Mouse (Mus musculus): Measurements from ENCODE around the gene Ulk4.

Gene Ulk4

DNA sequence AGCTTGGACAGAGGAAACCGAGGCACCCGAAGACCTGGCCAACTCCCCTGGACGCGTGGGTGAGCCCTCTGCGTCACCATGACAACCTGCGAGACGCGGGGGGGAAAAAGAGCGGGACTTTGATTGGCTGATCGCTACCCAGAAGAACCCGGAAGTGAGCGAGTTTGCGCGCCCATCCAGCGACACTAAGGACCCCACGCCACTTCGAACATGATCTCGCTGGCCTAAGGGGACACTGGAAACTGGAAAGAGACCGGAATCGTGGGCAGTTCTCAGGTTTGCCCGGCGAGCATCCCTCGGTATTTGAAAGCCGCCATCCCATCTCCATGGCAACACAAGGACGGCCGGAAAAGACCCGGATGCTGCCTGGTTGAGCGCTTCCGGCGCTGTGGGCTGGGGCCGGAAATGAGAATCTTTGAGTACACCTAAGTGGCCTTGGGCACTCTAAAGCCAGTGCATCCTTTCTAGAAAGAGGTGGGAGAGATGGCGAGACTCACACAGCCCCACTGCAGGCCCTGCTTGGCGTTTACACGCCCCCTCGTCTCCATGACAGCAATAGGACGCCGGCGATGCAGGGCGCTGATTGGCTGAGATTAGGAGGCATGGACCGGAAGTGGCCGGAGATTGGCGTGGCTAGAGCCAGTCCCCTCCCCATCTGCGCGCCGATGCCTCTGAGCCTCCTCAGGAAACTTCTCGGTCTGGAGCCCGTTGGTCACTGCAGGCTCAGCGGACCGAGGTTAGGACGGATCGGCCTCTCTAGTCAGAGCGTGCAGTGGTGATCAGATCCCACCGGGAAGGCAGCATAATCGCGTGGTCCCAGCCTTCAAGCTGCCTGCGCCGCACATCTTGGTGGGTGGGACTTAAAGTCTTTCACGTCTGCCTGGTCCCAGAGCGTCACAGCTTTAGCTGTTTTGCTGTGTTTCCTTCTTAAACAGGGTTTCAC lies at the start of gene Ulk4:
Gene Ulk4, minus strand, starts transcription at position 80 of the 943 bp plus-strand sequence.
- DNase-seq (ENCODE audit: low read depth, low spot score): peak; percentile 82

DNA sequence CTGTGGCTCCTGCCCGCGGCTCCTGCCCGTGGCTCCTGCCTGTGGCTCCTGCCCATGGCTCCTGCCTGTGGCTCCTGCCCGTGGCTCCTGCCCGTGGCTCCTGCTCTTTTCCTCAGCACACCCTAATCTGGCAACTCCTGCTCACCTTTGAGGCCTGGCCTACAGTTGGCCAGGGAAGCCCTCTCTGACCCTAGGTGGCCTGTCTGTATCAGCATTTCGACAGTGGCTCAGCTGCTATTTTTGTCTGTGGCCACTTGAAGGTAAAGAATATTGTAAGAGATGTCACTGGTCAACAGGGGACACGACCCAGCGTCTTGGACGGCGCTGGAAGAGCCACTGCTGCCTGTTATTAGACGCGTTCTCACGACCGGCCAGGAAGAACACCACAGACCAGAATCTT lies 45.0 kb upstream of the Ulk4 start:
- DNase-seq (ENCODE audit: low read depth, low spot score): no peak

DNA sequence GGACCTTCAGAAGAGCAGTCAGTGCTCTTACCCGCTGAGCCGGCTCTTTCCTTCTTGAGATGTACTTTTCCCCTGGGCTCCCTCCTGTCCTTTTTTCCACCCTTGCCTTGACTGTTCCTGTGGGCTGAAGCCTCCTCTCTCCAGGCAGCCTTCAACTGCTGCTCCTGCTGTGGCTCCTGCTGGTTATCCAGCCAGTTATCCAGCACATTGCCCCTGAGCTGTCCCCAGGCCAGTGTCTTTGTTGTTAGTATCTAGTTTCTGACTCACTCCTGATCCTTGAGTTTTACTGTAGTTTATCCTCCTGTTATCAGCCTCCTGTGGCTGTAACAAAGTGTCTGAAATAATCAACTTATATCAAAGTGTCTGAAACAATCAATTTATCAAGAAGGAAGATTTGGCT lies 44.1 kb upstream of the Ulk4 start:
- no peak for DNase-seq (ENCODE audit: low read depth, low spot score)

DNA sequence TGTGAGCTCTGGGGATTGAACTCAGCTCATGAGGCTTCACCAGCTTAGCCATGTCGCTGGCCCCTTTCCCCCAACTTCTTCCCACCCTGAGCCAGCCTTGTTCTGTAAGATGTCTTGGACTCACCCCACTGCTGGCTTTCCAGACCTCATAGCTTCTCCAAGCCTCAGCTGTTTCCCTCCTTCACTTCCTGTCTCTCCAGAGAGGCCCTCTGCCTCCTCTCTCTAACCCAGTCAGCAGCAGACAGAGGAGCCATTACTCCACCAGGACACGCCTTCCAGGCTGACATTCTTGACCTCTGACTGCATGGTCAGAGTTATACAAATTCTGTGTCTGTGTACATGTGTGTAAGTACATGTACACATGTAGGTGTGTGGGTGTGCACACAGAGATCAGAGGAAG lies 43.4 kb upstream of the Ulk4 start:
- DNase-seq (ENCODE audit: low read depth, low spot score): no peak

DNA sequence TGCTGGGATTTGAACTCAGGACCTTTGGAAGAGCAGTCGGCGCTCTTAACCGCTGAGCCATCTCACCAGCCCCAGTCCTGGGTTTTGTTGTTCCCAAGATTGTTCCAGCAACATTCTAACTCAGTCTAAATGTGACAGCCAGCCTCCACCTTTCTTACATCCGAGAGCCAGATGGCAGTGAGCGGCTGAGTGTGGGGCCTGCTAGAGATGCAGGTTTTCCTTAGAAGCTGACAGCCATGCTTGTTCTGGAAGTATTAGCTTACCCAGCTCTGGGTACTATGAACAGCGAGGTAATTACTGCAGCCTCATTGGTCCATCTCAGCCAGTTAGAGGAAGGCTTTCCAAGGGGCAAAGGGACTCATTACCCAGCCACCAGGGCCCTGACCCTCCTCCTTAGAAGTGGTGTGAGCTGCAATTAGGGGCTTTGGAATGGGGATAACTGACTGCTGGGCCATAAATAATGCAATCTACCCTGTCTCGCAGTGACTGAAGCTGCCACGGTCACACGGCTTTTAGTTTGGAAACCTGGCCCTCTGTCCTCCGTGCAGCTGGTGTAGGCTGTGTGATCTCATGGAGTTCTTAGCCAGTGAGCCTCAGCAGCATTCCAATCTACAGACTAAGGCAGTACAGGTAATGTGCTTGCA lies 42.4 kb upstream of the Ulk4 start:
- no peak for DNase-seq (ENCODE audit: low read depth, low spot score)

DNA sequence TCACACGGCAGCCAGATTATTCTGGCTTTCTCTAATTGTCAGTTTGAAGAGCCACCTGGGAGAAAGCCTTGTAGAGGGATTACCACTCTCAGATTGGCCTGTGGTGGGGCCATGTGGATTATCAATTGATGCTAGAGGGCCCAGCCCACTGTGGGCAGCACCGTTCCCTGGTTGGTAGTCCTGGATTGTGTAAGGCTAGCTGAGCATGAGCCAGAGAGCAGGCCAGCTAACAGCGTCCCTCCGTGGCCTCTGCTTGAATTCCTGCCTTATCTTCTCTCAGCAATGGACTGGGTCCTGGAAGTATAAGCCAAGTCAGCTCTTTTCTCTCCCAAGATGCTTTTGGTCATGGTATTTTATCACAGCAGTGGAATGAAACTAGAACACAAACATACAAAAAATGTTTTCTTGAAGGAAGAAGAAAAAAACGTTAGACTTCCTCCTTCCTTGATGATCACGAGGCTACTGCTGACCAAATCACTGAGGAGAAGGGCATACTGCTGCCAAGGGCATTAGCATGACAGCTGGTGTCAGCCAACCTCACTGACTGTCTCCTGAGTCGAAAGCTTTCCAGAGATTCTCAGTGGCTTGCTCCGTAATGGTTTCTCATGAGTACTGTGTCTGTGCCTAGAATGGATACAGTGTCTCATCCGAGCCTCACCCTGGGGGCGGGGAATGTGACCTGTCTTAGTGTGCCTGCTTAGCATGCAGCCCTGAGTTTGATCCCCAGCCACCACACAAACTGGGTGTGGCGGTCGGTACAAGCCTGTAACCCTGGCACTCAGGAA lies 39.8 kb upstream of the Ulk4 start:
- DNase-seq (ENCODE audit: low read depth, low spot score): no peak

DNA sequence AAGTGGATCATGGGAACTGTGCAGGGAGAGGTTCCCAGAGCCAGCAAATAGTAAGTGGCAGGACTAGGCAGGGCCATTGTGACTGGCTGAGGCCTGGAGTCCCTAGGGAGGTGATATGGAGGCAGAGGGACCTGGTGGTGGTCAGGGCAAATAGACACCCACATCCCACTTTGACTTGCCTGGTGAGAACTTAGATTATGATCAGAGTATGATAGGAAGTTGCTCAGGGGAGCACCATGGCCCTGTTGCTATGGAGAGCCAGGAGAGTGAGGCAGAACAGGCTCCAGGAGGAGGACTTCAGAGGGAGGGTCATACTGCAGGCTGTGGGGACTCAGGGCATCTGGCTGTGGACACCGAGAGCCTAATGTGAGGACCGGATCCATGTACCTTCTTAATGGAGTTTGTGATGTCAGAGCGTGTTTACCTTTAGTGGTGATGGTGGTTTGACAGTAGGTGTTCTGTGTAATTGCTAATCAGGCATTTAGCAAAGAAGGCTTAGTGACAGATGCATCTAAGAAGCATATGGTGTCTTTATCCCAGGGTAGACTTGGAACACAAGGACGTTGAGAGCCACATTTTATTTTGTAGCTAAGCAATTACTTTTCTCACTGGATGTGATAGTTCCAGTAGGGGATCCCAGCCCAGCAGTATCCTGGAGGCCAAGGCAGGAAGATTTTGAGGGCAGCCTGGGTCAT lies 39.1 kb upstream of the Ulk4 start:
- DNase-seq (ENCODE audit: low read depth, low spot score): no peak

DNA sequence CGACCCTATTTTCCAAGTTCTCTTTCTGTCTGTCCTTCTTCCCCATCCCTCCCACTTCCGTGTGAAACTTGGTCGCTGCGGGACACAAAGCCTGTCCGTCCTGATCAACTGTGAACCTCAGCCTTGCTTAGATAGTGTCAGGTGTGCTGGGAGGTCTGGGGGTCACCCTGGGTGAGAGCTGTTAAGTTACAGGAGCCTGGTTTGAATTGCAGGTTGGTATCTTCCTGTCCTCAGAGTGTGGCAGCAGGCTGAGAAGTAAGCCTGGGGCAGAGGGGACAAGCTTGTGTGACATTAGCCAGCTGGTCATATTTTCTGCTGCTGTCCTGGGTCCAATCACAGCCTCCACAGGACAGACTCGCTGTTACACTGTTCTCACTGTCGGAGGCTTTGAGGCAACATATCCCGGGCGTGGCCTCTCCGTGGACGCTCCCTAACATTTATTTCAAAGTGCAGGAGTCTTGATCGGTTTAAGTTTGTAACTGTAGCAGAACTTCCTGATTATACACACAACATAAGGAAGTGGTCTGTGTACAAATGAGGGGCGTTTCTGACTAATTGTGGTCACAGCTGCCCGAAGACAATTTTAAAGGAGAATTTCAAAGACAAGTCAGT lies 37.6 kb upstream of the Ulk4 start:
- DNase-seq (ENCODE audit: low read depth, low spot score): no peak

DNA sequence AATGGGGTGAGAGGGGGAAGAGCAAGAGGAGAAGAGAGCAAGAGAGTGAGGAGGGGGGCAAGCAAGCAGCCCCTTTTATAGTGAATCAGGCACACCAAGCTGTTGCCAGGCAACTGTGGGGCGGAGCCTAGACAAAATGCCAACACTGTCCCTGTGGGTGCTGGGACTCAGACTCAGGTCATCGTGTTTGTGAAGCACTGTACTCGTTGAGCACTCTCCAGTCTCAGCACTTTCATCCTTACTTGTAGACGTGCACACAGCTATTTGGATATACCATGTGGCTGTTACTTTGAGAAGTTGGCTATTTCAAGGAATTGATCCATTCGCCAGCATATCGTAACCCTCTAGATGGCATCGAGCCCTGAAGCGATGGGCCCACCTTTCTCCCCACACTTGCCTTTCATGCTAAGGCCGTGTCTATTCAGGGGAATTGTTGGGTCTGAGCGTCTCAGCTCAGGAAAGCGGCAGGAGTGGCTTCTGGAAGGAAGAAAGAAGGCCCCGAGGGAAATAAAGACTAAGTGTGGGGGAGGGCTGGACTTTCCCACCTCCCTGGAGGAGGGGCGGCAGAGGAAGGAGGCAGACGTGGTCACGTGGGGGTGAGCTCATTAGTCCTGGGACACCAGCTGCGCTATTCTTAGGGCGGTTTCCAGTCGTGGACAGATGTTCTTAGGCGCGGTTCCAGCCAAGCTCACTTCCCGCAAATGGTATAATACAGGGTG lies 36.8 kb upstream of the Ulk4 start:
- no peak for DNase-seq (ENCODE audit: low read depth, low spot score)

DNA sequence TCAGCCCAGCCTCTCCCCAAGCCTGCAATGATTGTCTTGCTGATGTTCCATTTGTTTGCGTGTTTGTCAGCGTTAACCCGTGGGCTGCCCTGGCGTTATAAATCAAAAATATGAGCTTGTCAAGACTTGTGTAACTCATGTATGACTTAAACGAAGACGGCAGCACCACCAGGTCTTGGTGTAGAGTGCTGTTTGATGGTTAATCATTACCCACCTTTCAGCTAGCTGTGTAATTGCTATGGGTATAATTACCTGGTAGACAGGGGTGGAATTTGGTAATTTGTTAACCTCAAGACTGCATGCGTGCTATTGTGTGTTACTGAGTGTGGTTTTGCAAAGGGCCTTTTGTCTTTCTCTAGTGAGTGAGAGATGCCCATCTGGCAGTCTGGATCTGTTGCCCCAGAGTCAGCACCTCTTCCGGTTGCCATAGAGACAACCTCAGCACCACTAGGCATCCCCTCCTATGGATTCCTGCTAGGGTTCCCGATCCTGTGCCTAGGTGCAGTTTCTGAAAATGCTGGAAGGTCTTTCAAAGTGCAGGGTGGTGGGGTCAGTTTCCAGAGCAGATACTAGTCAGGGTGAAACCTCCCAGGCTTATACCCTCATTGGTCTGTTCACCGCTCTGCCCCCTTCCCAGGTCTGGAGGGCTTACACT lies 35.4 kb upstream of the Ulk4 start:
- no peak for DNase-seq (ENCODE audit: low read depth, low spot score)

DNA sequence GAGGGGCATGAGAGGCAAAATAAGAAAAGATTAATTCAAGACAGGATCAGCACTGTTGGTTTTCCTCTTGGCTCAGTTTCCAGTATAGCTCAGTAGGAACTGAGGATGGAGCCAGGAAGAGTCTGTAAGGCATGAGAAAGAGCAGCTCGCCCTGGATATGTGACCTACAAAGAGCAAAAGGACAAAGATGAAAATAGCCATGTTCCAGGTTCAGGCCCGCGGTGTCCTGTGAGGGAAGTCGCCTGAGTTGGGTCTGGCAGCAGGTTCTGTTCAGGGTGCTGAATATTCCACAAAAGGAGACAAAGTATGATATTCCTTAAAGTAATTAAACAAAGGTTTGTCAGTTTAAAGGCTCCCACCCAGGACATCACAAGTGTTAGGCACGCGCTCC lies 34.8 kb upstream of the Ulk4 start:
- DNase-seq (ENCODE audit: low read depth, low spot score): no peak

DNA sequence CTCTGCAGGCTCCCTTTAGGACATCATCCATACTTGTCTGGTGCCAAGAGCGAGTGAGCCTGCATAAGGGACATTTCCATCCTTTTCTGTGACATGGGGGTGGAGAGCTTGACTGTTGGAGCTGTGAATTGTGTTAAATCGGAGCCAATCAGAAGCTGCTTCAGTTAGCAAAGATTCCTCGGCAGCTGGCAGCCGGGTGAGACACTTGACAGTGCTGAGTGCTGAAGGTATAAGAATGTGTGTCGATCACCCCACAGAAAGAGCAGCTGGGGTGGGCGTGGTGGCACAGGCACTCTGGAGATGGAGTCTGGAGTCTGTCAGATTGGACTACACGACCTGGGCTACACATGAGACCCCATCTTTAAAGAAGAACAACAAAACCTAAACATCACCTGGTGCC lies 33.5 kb upstream of the Ulk4 start:
- DNase-seq (ENCODE audit: low read depth, low spot score): no peak

DNA sequence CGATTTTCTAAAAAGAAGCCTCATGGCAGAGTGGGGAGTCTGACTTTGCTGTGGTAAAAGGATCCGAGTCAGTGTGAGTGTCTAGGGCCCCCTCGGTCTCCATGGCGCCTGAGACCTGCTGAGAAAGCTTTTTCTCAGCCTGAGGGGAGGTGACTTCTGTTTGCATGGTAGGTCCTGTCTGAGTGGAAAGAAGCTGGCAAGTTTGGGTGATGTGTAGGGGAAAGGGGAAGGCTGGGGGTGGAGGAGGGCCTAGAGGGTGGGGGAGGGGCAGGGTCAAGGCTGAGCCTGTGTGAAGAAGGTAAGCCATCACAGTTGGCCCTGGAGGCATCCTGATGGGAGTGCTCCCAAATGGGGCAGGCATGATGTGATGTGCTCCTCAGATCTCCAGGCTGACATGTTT lies 32.3 kb upstream of the Ulk4 start:
- no peak for DNase-seq (ENCODE audit: low read depth, low spot score)

DNA sequence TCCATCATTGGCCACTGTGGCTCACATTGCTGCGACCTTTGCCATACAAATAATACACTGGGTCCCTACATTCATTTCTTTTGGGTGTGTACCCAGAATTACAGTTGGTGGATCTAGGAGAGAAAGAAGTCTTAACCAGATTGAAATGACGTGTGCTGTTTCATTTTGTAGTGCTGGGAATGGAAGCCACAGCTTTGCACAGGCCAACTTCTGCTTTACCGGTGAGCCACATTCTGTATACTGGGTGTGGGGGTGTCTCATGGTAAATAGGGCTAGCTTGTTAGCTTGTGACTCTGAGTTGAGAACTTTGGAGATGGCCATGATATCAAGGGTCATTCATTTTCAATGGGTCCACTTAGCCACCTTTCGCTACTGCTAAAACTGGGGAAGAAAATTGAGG lies 28.5 kb upstream of the Ulk4 start:
- DNase-seq (ENCODE audit: low read depth, low spot score): no peak

DNA sequence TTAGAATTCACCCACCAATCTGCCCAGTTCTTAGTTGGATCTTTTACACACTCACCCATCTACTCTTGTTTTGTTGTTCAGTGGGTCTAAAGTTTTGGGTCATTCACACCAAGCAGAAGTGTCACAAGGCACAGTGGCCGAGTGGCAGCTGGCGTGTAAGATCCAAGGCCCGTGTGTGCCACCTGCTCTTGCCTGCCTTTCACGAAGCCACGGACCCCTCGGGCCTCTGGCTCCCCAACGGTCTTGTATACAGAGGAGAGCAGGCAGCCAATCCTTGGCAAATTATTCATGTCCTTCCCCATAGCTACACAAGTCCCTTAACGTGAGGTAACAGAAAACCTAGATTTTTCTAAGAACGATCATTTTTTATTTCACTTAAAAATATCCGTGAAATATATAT lies 27.5 kb upstream of the Ulk4 start:
- no peak for DNase-seq (ENCODE audit: low read depth, low spot score)

DNA sequence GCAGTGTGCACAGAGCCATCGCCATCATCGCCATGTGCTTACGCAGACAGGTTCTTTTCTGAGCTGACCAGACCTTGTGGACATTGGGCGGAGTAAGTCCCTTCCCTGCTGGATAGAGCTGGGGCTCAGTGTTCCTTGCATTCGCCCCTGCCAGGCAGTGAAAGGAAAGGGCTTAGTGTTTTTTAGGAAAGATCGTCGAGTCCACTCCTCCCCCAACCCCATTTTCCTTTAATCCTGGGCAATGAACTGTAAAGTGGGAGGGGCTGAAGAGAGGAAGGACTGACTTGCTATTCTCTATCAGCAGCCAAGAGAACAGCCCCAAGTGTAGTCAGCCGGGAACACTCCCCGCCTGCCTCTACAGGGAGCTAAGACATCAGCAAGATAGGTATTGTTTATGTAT lies 26.8 kb upstream of the Ulk4 start:
- DNase-seq (ENCODE audit: low read depth, low spot score): no peak

DNA sequence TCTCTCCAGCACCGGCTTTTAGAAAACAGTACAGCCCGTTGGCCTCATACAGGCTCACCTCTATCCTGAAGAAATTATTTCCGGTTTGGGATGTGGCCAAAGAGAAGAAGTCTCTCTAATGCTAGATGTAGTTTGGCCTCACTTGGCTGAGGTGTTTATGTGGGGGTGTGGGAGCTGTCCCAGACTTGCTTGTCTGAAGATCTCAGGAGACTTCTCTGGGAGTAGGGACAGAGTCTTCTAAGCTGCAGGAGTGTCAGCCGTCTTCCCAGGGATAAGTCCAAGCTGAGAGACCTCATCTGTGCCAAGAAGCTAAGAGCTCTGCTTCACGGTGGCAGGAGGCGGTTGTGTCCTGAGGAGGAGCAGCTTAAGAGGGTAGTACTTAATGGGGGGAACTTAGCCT lies 26.1 kb upstream of the Ulk4 start:
- no peak for DNase-seq (ENCODE audit: low read depth, low spot score)

DNA sequence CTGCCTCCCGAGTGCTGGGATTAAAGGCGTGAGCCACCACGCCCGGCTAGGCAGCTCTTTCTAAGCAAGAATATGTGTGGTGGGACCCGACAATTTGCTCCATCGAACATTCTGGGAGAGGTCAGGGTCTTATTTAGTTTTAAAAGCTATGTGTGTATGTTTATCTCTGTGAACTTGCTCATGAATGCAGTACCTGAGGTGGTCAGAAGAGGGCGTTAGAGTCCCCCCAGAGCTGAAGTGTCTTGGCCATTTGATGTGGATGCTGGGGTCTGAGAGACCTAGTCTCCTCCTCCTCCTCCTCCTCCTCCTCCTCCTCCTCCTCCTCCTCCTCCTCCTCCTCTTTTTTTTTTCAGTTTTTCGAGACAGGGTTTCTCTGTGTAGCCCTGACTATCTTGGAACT lies 25.5 kb upstream of the Ulk4 start:
- no peak for DNase-seq (ENCODE audit: low read depth, low spot score)

DNA sequence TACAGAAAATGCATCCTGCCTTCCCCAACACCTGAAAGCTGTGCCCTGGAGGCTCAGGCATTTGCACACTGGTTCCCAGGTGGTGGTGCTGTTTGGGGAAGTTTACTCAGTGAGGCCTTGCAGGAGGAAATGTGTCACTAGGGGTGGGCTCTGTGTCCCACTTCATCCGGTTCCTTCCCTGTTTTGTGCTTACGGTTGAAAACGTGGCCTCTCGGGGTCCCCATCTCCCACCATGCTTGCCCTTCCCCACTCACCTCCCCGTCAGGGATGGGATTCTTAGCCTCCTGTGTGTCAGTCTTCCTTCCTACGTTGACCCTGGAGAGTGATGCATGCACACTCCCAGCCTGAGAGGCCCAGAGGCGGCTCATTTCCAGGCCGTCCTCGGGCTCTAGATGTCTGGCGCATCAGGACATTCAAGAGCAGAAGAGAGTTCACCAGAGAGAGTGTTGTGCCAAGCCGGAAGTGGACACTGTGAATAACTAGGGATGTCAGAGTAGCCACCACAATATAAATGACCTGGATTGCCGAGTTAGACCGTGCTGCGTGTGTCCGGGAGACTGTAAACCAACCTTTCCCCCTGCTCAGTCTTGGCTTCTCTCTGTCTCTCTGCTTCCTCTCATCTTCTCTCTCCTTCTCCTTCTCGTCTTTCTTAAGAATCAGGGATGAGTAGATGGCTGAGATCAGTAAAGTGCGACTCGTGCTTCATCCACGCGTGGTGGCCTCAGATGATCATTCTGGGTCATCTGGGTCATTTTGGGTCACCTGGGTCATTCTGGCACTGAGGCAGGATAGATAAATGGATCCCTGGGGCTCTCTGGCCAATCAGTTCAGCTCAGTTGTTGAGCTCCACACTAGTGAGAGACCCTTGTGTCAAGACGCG lies 24.3 kb upstream of the Ulk4 start:
- no peak for DNase-seq (ENCODE audit: low read depth, low spot score)
